Mouse (Mus musculus) MEL (cell line): ENCODE measurements around the gene Rab13. TPM values are rescaled to one million over a fixed set of nuclear protein-coding genes. Genes with fewer than 3 reads are reported as not detected.

Experiments
- DNase-seq: peaks from one replicate; pipeline ENCODE4 v3.0.0; 2011; ENCODE audit warnings: low read depth, low spot score
- H3K27ac ChIP-seq: 2 replicates; pipeline ENCODE4 v1.5.1; 2012; ENCODE audit warnings: low read depth, mild to moderate bottlenecking, control low read depth, low read length, moderate library complexity; ENCODE audit not compliant: control insufficient read depth
- H3K27me3 ChIP-seq, 2 experiments: fragments of 150-350 bp in 1 of 2; sonication (generic) in 1 of 2; 2 replicates each; pipeline ENCODE4 v1.6.1; 2012; ENCODE audit warnings: low read length in 2 of 2, mild to moderate bottlenecking in 2 of 2, improper control_type of control experiment in 1 of 2, moderate library complexity in 1 of 2; ENCODE audit not compliant: insufficient read depth in 2 of 2, control insufficient read depth in 1 of 2
- H3K36me3 ChIP-seq, 2 experiments: 2 replicates each; pipeline ENCODE4 v1.6.1; 2012 to 2014; ENCODE audit warnings: low read length in 2 of 2, improper control_type of control experiment in 1 of 2, inconsistent platforms in 1 of 2, mild to moderate bottlenecking in 1 of 2; ENCODE audit not compliant: insufficient read depth in 2 of 2, control insufficient read depth in 1 of 2
- H3K4me1 ChIP-seq, 2 experiments: fragments of 150-350 bp in 1 of 2; sonication (generic) in 1 of 2; 2 replicates each; pipeline ENCODE4 v1.6.1; 2012; ENCODE audit warnings: low read length in 2 of 2, improper control_type of control experiment in 1 of 2, mild to moderate bottlenecking in 1 of 2; ENCODE audit not compliant: insufficient read depth in 2 of 2, control insufficient read depth in 1 of 2
- H3K4me3 ChIP-seq, 2 experiments: fragments of 150-350 bp in 1 of 2; sonication (generic) in 1 of 2; 2 replicates each; pipeline ENCODE4 v1.5.1; 2012; ENCODE audit warnings: low read depth in 2 of 2, low read length in 2 of 2, mild to moderate bottlenecking in 2 of 2, moderate library complexity in 2 of 2, control low read depth in 1 of 2, improper control_type of control experiment in 1 of 2; ENCODE audit not compliant: control insufficient read depth in 1 of 2, insufficient read depth in 1 of 2
- H3K79me2 ChIP-seq: 2 replicates; pipeline ENCODE4 v1.6.1; 2012; ENCODE audit warnings: mild to moderate bottlenecking, low read length, moderate library complexity; ENCODE audit not compliant: control insufficient read depth, poor library complexity, insufficient read depth
- H3K9ac ChIP-seq: 2 replicates; pipeline ENCODE4 v1.6.1; 2012; ENCODE audit warnings: low read depth, mild to moderate bottlenecking, control low read depth, low read length, moderate library complexity; ENCODE audit not compliant: control insufficient read depth, poor library complexity, severe bottlenecking
- H3K9me3 ChIP-seq: fragments of 150-350 bp; sonication (generic); replicated peaks from 2 replicates; pipeline ENCODE4 v1.6.1; 2012; ENCODE audit warnings: mild to moderate bottlenecking, low read length, improper control_type of control experiment, moderate library complexity; ENCODE audit not compliant: insufficient read depth
- BHLHE40 ChIP-seq: IDR thresholded peaks from 2 replicates; pipeline ENCODE4 v1.6.1; 2012; ENCODE audit warnings: low read depth, mild to moderate bottlenecking, inconsistent platforms, low read length, improper control_type of control experiment, borderline replicate concordance
- CHD1 ChIP-seq: IDR thresholded peaks from 2 replicates; pipeline ENCODE4 v1.6.1; 2012; ENCODE audit warnings: low read depth, mild to moderate bottlenecking, inconsistent platforms, low read length, improper control_type of control experiment
- CHD2 ChIP-seq: IDR thresholded peaks from 2 replicates; pipeline ENCODE4 v1.6.1; 2011; ENCODE audit warnings: low read length, improper control_type of control experiment
- CTCF ChIP-seq, 3 experiments: IDR thresholded peaks in 2 of 3; conservative IDR thresholded peaks in 1 of 3; 2 replicates each; pipeline ENCODE4 v1.5.1; 2011 to 2012; ENCODE audit warnings: low read length in 3 of 3, low read depth in 2 of 3, mild to moderate bottlenecking in 2 of 3, improper control_type of control experiment in 1 of 3, inconsistent platforms in 1 of 3, mixed read lengths in 1 of 3, moderate library complexity in 1 of 3; ENCODE audit not compliant: control insufficient read depth in 1 of 3, insufficient read depth in 1 of 3, poor library complexity in 1 of 3, severe bottlenecking in 1 of 3
- E2F4 ChIP-seq: IDR thresholded peaks from 2 replicates; pipeline ENCODE4 v1.6.1; 2011; ENCODE audit warnings: low read depth, low read length, improper control_type of control experiment, borderline replicate concordance
- ELF1 ChIP-seq: IDR thresholded peaks from 2 replicates; pipeline ENCODE4 v1.6.1; 2014; ENCODE audit warnings: low read depth, mild to moderate bottlenecking, inconsistent platforms, low read length, improper control_type of control experiment, moderate library complexity
- EP300 ChIP-seq, 2 experiments: IDR thresholded peaks; 2 replicates each; pipeline ENCODE4 v1.6.1; 2011; ENCODE audit warnings: improper control_type of control experiment in 2 of 2, low read length in 2 of 2, low read depth in 1 of 2, mild to moderate bottlenecking in 1 of 2
- ETS1 ChIP-seq: IDR thresholded peaks from 2 replicates; pipeline ENCODE4 v1.6.1; 2012; ENCODE audit warnings: low read depth, mild to moderate bottlenecking, inconsistent platforms, low read length, improper control_type of control experiment, moderate library complexity
- GABPA ChIP-seq: IDR thresholded peaks from 2 replicates; pipeline ENCODE4 v1.6.1; 2012; ENCODE audit warnings: low read depth, mild to moderate bottlenecking, inconsistent platforms, low read length, improper control_type of control experiment, moderate library complexity
- GATA1 ChIP-seq: IDR thresholded peaks from 2 replicates; pipeline ENCODE4 v1.6.1; 2011; ENCODE audit warnings: low read depth, low read length, improper control_type of control experiment
- HCFC1 ChIP-seq: IDR thresholded peaks from 2 replicates; pipeline ENCODE4 v1.6.1; 2012; ENCODE audit warnings: low read depth, mild to moderate bottlenecking, inconsistent platforms, low read length, improper control_type of control experiment, moderate library complexity
- JUND ChIP-seq: IDR thresholded peaks from 2 replicates; pipeline ENCODE4 v1.6.1; 2011; ENCODE audit warnings: low read depth, mild to moderate bottlenecking, improper control_type of control experiment, low read length
- KAT2A ChIP-seq: conservative IDR thresholded peaks from 2 replicates; pipeline ENCODE4 v1.6.1; 2012; ENCODE audit warnings: low read depth, low read length, improper control_type of control experiment, inconsistent platforms
- MAFK ChIP-seq: IDR thresholded peaks from 2 replicates; pipeline ENCODE4 v1.6.1; 2011; ENCODE audit warnings: low read depth, mild to moderate bottlenecking, low read length, improper control_type of control experiment, borderline replicate concordance
- MAZ ChIP-seq: IDR thresholded peaks from 2 replicates; pipeline ENCODE4 v1.6.1; 2012; ENCODE audit warnings: low read depth, mild to moderate bottlenecking, inconsistent platforms, low read length, improper control_type of control experiment
- MEF2A ChIP-seq: IDR thresholded peaks from 2 replicates; pipeline ENCODE4 v1.6.1; 2014; ENCODE audit warnings: low read depth, mild to moderate bottlenecking, inconsistent platforms, low read length, improper control_type of control experiment; ENCODE audit not compliant: poor library complexity, insufficient replicate concordance, severe bottlenecking; ENCODE audit errors: extremely low read depth
- MXI1 ChIP-seq: IDR thresholded peaks from 2 replicates; pipeline ENCODE4 v1.6.1; 2011; ENCODE audit warnings: mild to moderate bottlenecking, low read depth, low read length, improper control_type of control experiment
- MYB ChIP-seq: IDR thresholded peaks from 2 replicates; pipeline ENCODE4 v1.6.1; 2011; ENCODE audit warnings: mild to moderate bottlenecking, low read depth, low read length, improper control_type of control experiment
- MYC ChIP-seq: IDR thresholded peaks from 2 replicates; pipeline ENCODE4 v1.6.1; 2011; ENCODE audit warnings: low read depth, mild to moderate bottlenecking, low read length, improper control_type of control experiment, moderate library complexity
- NELFE ChIP-seq: IDR thresholded peaks from 2 replicates; pipeline ENCODE4 v1.6.1; 2011; ENCODE audit warnings: low read depth, low read length, improper control_type of control experiment
- NRF1 ChIP-seq: IDR thresholded peaks from 2 replicates; pipeline ENCODE4 v1.6.1; 2014; ENCODE audit warnings: low read depth, mild to moderate bottlenecking, inconsistent platforms, low read length, improper control_type of control experiment, moderate library complexity; ENCODE audit not compliant: poor library complexity, insufficient read depth, severe bottlenecking
- POLR2A ChIP-seq, 2 experiments: IDR thresholded peaks; 2 replicates each; pipeline ENCODE4 v1.6.1; 2011 to 2012; ENCODE audit warnings: low read length in 2 of 2, mild to moderate bottlenecking in 2 of 2, control low read depth in 1 of 2, improper control_type of control experiment in 1 of 2, low read depth in 1 of 2, moderate library complexity in 1 of 2; ENCODE audit not compliant: control insufficient read depth in 1 of 2, insufficient read depth in 1 of 2, poor library complexity in 1 of 2
- POLR2AphosphoS2 ChIP-seq: IDR thresholded peaks from 2 replicates; pipeline ENCODE4 v1.6.1; 2011; ENCODE audit warnings: low read length, improper control_type of control experiment
- POLR2AphosphoS5 ChIP-seq: IDR thresholded peaks from 2 replicates; pipeline ENCODE4 v1.6.1; 2012; ENCODE audit warnings: low read depth, borderline replicate concordance, mild to moderate bottlenecking, inconsistent platforms, low read length, moderate library complexity, mixed read lengths
- RAD21 ChIP-seq: IDR thresholded peaks from 2 replicates; pipeline ENCODE4 v1.6.1; 2011; ENCODE audit warnings: mild to moderate bottlenecking, low read depth, low read length, improper control_type of control experiment
- RCOR1 ChIP-seq: IDR thresholded peaks from 2 replicates; pipeline ENCODE4 v1.6.1; 2012; ENCODE audit warnings: low read depth, mild to moderate bottlenecking, inconsistent platforms, low read length, improper control_type of control experiment
- SIN3A ChIP-seq: IDR thresholded peaks from 2 replicates; pipeline ENCODE4 v1.6.1; 2012; ENCODE audit warnings: low read length, improper control_type of control experiment, inconsistent platforms
- SMC3 ChIP-seq: IDR thresholded peaks from 2 replicates; pipeline ENCODE4 v1.6.1; 2011; ENCODE audit warnings: low read depth, low read length, improper control_type of control experiment
- TAL1 ChIP-seq: IDR thresholded peaks from 2 replicates; pipeline ENCODE4 v1.6.1; 2012; ENCODE audit warnings: mild to moderate bottlenecking, inconsistent platforms, low read length, moderate library complexity, mixed read lengths
- TBP ChIP-seq: IDR thresholded peaks from 2 replicates; pipeline ENCODE4 v1.8.0; 2011; ENCODE audit warnings: low read depth, low read length, improper control_type of control experiment
- TCF12 ChIP-seq: IDR thresholded peaks from 2 replicates; pipeline ENCODE4 v1.6.1; 2014; ENCODE audit warnings: low read depth, mild to moderate bottlenecking, inconsistent platforms, low read length, improper control_type of control experiment, moderate library complexity
- USF1 ChIP-seq: IDR thresholded peaks from 2 replicates; pipeline ENCODE4 v1.6.1; 2014; ENCODE audit warnings: low read depth, mild to moderate bottlenecking, inconsistent platforms, low read length, improper control_type of control experiment, moderate library complexity
- ZC3H11A ChIP-seq: IDR thresholded peaks from 2 replicates; pipeline ENCODE4 v1.6.1; 2012; ENCODE audit warnings: low read depth, mild to moderate bottlenecking, inconsistent platforms, low read length, improper control_type of control experiment
- ZKSCAN1 ChIP-seq: IDR thresholded peaks from 2 replicates; pipeline ENCODE4 v1.6.1; 2012; ENCODE audit warnings: low read depth, mild to moderate bottlenecking, inconsistent platforms, low read length, improper control_type of control experiment, moderate library complexity
- ZMIZ1 ChIP-seq: IDR thresholded peaks from 2 replicates; pipeline ENCODE4 v1.6.1; 2012; ENCODE audit warnings: low read depth, mild to moderate bottlenecking, inconsistent platforms, low read length, improper control_type of control experiment, moderate library complexity
- ZNF384 ChIP-seq: IDR thresholded peaks from 2 replicates; pipeline ENCODE4 v1.6.1; 2012; ENCODE audit warnings: low read depth, mild to moderate bottlenecking, inconsistent platforms, low read length, improper control_type of control experiment
- polyA plus RNA-seq, 2 experiments: library from polyadenylated mRNA; stranded (reverse) in 1 of 2; unstranded in 1 of 2; fragments of >175 nt in 1 of 2; fragments of >200 nt in 1 of 2; gene quantifications; 2 replicates each; pipeline versions ENCODE4 v1.2.1 to v1.2.4; 2012; ENCODE audit warnings: low replicate concordance in 2 of 2, low read depth in 1 of 2; ENCODE audit not compliant: insufficient read length in 2 of 2, insufficient read depth in 1 of 2, missing spikeins in 1 of 2
- total RNA-seq: library from RNA; depleted of rRNA; stranded (reverse); fragments of 300-350 nt; gene quantifications from 2 replicates; pipeline ENCODE4 v1.2.3, GENCODE M21; 2012

Gene Rab13
- total and polyA plus RNA-seq, 3 experiments = 5.1 to 7.7 TPM; not detected in 1

DNA sequence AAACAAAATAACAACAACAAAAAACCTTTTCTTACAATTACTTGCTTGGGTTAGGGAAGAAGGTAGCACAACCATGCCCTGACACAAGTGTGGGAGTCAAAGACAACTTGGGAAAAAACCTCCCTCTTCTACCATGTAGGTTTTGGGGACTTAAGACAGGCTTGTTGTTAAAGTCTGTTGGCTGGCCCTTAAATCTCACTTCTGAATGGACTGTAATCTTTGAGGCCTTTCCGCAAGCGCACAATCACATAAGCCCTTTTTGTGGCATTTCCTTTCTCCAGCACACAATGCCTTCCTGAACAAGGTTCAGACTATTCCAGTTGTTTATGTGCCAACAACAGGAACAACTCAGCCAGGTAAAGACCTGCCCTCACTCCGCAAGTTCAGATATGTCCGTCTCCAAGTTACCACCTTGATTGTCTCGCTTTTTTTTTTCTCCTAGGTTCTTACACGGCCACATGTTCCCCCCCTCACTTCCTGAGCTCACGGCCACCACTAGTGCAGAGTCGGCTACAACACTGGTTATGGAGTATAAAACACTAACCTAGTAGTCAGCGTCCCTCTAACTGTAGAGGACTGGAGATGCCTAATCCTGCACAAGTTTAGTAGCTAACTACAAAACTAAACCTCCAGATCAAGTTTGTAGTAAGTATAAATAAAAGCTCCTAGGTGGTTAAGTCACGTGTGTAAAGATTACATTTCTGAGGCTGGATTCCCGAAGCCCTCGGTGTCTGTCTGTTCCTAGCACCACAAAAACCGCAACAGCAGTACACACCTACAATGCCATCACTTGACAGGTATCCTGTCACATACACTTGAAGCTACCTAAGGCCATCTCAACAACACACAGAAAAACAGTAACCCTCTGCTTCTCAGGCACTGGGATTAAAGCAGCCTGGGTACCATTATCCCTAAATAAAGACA is 1.8 kb upstream of the Rab13 start:
- Histone ChIP-seq H3K27ac (peak overlapping the region; percentile 25), H3K36me3 (peaks cover 18 to 29% of the 10 kb centered on the region in 2 experiments), H3K9me3 (no peaks in the 10 kb centered on the region), H3K4me3 (peak overlapping the region; percentile 37 to 59), H3K79me2 (peaks cover 20% of the 10 kb centered on the region), H3K27me3 (no peaks in the 10 kb centered on the region), H3K4me1 (peaks cover 7 to 16% of the 10 kb centered on the region in 2 experiments; a peak in 3 of 4 replicates), H3K9ac (peak overlapping the region; percentile 98)
- peak; percentile 61 for DNase-seq
- TF ChIP-seq BHLHE40 (peak; percentile 59; the same call in 1 of the 2 replicates), HCFC1 (0 out of 2 replicates have a peak, but pooled peaks have one; percentile 5), JUND (no peak), RCOR1 (no peak), ZNF384 (no peak), ETS1 (no peak), USF1 (peak; percentile 67; the same call in 1 of the 2 replicates), KAT2A (no peak), E2F4 (no peak), EP300 (IDR thresholded peaks at IDR 0.05; ENCODE audit: low read depth in 1 of 2, low read length in 2 of 2) (no peak; a peak in 1 of 4 replicates), RAD21 (no peak), GABPA (no peak), TCF12 (no peak), ZKSCAN1 (no peak), MAFK (no peak), MYB (no peak), POLR2A (IDR thresholded peaks at IDR 0.05; ENCODE audit: control insufficient read depth in 1 of 2, insufficient read depth in 1 of 2, low read depth in 1 of 2, low read length in 2 of 2, poor library complexity in 1 of 2) (peak; percentile 30 to 67; a peak in 2 of 4 replicates), ZC3H11A (no peak), NELFE (no peak), ELF1 (no peak), GATA1 (no peak), SIN3A (no peak; the same call in 1 of the 2 replicates), MEF2A (no peak), TBP (no peak), MXI1 (peak; percentile 34; the same call in 1 of the 2 replicates), CHD1 (no peak), POLR2AphosphoS5 (no peak), TAL1 (no peak), SMC3 (no peak), CHD2 (no peak), CTCF (IDR thresholded peaks at IDR 0.05 in 2 of 3, conservative IDR thresholded peaks at IDR 0.05 in 1 of 3; ENCODE audit: control insufficient read depth in 1 of 3, insufficient read depth in 1 of 3, low read depth in 2 of 3, low read length in 3 of 3, poor library complexity in 1 of 3, severe bottlenecking in 1 of 3) (no peak), ZMIZ1 (0 out of 2 replicates have a peak, but pooled peaks have one; percentile 8), MYC (peak; percentile 76; the same call in 1 of the 2 replicates), MAZ (no peak), NRF1 (no peak), POLR2AphosphoS2 (peak; percentile 72)
